Mouse (Mus musculus): ENCODE data around the gene Hoxc8. TPM values are rescaled to one million over a fixed set of nuclear protein-coding genes. Genes with fewer than 3 reads are reported as not detected.

Hoxc8 gene
- total RNA-seq, 2 experiments from 2014 or later, result 1.5 to 2.0 TPM

DNA sequence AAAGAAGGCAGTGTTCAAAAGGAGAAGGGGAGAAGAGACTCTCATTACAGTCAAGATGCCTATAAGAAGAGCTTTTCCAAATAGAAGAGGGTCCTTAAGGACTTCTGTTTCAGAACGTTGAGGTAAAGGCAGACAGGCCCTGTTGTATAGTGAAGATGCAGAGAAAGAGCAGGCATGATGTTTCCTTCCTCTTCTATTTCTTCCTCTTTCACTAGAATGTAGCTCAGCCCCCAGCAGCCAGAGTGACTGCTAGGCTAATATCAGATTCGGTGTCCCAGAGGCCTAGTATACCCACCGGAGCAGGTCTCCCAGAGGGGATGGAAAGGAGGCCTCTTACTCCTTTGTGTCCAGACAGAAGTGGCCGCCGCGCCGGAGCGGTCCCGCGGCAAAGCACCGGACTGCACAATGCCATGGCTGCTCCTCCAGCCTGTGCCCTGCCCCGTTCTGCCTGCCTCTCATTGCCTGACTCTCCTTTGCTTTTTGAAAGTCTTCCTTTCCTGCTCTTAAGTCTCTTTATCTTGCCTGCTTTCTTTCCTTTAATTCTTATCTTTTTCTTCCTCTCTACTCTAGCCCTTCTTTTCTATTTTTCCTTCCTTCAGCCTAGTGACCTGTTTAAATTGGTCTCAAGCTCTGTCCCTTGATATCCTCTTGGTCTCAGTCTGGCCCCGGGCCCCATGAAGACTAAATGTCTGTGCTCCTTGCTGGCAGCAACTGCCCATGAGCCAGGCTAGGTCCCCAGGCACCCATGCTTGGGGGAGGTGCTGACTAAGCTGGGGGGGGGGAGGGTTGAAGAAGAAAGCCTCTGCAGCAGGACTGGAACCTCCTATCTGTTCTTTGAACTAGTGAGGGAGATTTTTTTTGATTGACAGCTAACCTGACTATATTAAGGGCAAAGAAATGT is 11.5 kb upstream of the Hoxc8 start:
- no peak for DNase-seq
- intact Hi-C loops (cut with DNase I), result no loop called here

DNA sequence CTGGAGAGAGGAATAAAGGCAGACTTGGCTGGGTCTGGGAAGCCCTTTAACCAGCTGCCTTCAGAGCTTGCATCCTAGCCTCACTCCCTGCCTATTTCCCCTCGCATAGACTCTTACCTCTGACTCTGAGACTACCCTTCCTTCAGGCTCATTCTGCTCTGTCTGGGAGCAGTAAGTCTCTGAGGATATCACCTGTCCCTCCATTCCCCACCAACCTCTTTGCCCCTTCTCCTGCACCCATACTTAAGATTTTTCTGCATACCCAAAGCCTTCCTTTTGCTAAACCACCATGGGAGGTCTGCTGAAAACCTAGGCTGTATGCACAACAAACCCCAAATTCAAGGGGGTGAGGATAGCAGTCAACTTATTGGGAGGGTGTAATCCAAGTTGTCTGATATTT is 10.5 kb upstream of the Hoxc8 start:
- intact Hi-C loops (cut with DNase I), result no loop called here
- no peak for DNase-seq

DNA sequence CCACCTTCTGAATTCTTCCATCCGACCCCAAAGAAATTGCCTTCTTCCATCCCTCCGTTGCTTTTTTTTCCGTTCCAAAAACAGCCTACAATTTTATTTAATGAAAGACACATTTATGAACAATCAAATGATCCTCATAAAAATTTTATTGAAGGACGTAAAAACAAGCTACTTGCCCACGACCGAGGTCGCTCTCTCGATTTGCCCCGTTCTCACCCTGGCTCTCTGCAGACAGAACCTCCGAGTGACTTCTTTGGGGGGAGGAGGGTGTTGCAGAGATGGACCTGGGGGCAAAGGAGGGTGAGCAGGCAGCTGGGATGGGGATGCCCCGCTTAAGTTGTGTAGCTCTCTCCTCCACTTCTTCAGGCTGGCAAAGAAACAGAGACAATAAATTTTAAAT is 10.1 kb upstream of the Hoxc8 start:
- DNase-seq, result no peak
- intact Hi-C loops (cut with DNase I), result no loop called here

- intact Hi-C loops (cut with DNase I), result no loop called here
- no peak for DNase-seq
Measured at GRCm38 (mm10) chr15:102980912-102981311, 9.5 kb upstream of the Hoxc8 start.

DNA sequence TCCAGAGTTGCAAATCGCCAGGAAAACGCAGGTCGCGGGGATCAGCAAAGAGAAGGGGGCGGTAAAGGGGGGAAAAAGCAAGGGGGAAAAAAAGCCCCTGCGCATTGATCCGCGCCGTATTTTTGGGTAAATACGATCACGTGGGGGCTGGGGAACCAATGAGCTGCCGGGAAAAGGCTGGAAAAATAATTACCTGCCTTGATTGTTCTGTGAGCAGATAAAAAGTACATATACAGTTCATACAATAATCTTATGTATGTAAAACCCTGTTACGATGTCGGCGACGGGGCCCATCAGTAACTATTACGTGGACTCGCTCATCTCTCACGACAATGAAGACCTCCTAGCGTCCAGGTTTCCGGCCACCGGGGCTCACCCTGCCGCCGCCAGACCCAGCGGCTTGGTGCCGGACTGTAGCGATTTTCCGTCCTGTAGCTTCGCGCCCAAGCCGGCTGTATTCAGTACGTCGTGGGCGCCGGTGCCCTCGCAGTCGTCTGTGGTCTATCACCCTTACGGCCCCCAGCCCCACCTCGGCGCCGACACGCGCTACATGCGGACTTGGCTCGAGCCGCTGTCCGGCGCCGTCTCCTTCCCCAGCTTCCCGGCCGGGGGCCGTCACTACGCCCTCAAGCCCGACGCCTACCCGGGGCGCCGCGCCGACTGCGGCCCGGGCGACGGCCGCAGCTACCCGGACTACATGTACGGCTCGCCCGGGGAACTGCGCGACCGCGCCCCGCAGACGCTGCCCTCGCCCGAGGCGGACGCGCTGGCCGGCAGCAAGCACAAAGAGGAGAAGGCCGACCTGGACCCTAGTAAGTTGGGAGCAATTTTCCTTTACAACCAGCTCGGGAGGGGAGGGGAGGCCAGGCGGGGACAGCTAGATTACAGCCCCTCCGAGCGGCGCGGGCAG is 8.8 kb upstream of the Hoxc8 start:
- DNase-seq, result peak; percentile 61
- intact Hi-C loops (cut with DNase I), result no loop called here

DNA sequence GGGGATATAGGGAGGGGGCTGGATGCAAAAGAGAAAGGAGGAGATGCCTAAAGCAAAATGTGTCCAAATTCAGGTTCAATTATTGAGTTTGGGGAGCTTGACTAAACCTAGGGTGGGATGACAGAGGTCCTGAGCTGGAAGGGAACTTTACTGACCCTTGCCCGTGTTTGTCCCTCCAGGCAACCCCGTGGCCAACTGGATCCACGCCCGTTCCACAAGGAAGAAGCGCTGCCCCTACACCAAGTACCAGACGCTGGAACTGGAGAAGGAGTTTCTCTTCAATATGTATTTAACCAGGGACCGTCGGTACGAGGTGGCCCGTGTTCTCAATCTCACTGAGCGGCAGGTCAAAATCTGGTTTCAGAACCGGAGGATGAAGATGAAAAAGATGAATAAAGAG is 6.7 kb upstream of the Hoxc8 start:
- no peak for DNase-seq
- intact Hi-C loops (cut with DNase I), result no loop called here

DNA sequence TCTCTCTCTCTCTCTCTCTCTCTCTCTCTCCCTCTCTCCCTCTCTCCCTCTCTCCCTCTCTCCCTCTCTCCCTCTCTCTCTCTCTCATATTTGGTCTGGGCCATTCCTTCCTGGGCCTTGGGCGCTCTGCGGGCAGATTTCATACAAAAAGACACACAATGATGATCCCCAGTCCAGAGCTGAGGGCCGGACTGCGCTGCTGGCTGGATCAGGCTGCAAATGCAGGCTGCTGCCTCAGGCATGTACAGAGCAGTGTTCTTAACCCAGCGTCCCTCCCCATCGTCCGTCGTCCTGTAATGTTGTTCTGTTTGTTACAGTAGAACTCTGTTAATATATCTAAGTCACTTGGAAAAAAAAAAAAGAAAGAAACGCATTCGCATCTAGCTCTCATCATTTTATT is 5.9 kb upstream of the Hoxc8 start:
- DNase-seq, result no peak
- intact Hi-C loops (cut with DNase I), result no loop called here

GRCm38 (mm10) chr15:102984925-102985324 is 5.5 kb upstream of the Hoxc8 start:
- DNase-seq, result no peak
- intact Hi-C loops (cut with DNase I), result no loop called here

DNA sequence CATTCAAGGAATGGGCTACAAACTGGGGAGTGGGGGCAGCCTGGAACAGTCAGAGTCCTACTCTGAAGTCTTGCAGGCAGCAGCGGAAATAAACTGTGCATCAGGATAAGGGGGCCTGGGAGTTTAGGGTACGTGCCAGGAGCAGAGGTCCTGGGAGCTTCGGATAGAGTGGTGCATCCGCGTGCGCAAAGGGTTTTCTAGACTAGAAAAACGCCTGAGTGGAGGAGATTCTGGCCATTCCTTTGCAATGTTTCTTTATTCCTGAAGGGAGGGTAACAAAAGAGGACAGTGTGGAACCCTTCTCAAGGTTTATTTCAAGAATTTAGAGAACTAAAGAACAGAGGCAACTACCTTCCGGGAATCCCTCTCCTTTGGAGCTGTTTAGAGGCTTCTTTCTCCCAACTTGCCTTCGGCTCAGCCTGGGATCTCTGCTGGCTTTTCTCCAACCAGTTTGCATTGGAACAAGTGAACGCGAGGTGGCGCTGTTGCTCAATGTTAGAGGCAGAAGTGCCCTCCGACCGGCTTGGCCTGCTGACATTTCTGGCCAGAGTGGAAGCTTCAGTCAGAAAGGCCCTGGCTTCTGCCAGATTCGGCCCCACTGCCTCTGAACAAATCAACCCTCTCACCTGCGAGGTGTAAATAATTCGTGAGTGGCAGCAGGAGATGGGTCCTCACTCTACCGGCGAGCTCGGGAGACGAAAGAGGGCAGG is 3.1 kb upstream of the Hoxc8 start:
- peak; percentile 91 to 96 for DNase-seq
- intact Hi-C loops (cut with DNase I), result loop anchor here (2.0 kb wide), 2 partner anchors 136 to 186 kb away; no protein-coding TSS in a partner anchor

DNA sequence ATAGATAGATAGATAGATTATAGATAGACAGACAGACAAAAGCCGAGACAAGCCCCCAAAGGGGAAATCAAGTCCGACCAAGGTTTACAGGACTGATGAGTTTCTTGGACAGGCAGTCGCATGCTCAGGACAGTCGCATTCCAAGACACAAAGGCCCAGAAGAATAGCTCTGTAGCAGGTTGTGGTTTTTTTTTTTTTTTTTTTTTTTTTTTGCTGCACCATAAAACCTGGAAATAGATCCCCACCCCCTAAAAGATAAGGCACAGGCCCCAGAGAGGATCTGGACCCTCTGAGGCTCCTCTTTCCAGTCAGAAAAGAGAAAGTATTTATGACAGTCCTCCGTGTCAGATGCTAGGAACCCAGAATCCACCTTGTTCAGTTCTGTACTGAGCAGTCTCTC is 2.3 kb upstream of the Hoxc8 start:
- no peak for DNase-seq
- intact Hi-C loops (cut with DNase I), result no loop called here

DNA sequence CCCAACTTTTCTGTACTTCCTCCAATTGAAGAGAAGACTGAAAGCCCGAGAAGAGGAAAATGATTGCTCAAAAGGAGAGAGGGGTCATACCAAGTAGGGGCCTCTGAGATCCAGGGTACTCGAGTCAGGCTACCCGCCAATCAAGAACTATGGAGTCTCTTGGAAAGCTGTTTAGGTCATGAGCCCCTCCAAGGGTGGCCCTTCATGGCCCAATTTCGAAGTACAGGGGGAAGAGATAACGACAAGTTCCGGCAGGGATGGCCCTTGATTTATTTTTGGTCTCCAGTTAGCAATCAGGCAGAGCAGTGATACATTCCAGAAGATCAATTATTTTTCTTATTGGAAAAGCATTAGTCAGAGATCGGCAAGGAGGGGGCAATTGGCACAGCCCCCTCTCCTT is 1.4 kb downstream of the Hoxc8 start:
- no peak for DNase-seq
- intact Hi-C loops (cut with DNase I), result no loop called here

DNA sequence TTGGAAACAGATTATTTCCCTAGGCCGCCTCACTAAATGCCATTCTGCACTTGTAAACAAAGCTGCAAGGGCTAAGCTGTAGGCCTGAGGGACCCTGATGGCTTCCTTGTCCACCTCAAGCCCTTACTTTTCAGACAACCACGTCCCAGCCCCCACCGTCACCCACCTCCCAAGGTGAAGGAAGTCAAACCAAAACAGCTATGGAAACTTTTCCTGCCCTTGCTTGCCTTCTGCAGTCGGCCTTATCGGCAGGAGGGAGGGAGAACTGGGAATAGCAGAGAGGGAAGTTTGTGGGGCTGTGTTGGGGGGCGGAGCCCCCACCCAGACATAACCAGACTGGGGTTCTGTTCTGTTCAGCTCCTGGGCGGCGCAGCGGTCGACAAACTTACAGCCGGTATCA is 1.8 kb downstream of the Hoxc8 start:
- intact Hi-C loops (cut with DNase I), result no loop called here
- no peak for DNase-seq

DNA sequence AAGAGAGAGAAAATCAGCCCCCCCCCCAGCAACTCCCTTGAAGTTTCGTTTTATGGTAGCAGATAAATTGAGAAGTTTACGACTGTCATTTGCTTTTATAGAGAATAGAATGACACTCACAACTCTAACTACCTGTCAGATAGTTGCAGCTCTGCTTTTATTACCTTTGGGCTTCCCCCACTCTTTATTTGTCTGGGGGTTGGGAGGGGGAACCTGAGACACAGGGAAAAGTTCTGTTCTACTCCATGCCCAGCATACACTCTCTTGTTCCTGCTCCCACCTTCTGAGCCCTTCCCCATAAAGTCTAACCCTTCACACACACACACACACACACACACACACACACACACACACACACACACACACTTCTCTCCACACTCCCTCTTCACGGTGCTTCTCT is 2.5 kb downstream of the Hoxc8 start:
- intact Hi-C loops (cut with DNase I), result no loop called here

DNA sequence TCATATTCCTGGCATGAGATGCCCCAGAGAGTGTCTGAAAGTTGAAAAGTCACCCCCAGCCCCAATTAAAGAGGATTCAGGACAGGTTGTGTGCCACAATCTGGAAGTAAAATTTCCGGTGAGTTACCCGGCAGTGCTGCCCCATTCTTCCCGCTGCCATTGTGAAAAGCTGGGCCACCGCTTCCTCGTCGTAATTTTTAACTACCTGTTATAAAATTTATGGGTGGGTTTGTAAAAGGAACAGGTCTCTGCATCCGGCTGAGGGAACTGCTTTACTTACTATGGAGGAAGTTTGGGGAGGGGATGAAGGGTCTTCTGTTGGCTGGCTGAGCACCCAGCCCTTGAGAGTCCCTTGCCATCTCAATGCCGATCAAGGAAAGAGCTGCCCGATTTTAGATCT is 6.1 kb downstream of the Hoxc8 start:
- intact Hi-C loops (cut with DNase I), result no loop called here
- DNase-seq, result no peak

More for the DNA sequence above, 2.5 kb downstream of the Hoxc8 start:
- DNase-seq, result no peak

- DNase-seq, result no peak
- intact Hi-C loops (cut with DNase I), result no loop called here
Measured at GRCm38 (mm10) chr15:102997431-102997830, 7.0 kb downstream of the Hoxc8 start.

DNA sequence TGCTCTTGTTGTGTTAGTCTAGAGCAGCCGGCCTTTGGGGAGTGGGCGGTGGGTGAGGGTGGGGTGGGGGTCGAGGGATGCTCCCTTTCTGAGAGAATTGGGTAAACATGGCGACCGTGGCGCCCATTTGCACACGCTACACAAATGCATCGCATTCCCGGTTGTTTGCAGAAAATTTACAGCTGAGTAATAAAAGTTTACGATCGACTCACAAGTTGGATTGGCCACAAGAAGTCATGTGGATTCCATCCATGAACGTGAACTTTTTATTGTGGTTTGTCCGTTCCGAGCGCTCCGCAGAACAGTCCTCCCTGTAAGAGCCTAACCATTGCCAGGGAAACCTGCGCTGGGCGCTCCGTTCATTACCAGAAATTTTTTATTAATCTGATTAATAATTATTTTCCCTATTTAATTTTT is 7.5 kb downstream of the Hoxc8 start, which contains the start of gene Hoxc6:
TSS of gene Hoxc6 (plus strand) at position 319 of the 417 bp plus-strand sequence.
- intact Hi-C loops (cut with DNase I), result no loop called here
- no peak for DNase-seq

DNA sequence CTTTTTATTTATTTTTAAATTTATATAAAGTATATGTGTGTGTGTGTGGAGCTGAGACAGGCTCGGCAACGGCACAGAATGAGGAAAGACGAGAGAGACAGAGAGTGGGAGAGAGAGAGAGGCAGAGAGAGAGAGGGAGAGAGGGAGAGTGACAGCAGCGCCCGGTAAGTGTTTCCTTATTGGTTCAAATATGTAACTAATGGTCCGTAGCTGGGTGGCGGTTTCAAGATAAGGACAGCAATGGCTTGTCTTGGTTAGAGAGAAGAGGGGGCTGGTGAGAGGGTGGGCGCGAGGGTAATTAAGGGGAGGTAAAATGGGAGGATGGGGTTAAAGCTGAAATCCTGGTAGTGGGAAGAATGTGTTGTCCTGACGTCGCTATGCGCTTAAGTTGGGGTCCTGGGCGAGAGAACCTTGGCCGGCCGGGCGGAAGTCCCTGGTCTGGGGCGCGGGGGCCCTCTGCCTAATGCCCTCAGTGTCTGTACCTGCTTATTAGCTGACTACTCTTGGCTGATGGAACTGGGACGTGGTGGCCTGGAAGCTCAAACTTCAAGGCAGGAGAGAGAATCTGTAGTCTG is 8.3 kb downstream of the Hoxc8 start:
- intact Hi-C loops (cut with DNase I), result no loop called here
- DNase-seq, result no peak

DNA sequence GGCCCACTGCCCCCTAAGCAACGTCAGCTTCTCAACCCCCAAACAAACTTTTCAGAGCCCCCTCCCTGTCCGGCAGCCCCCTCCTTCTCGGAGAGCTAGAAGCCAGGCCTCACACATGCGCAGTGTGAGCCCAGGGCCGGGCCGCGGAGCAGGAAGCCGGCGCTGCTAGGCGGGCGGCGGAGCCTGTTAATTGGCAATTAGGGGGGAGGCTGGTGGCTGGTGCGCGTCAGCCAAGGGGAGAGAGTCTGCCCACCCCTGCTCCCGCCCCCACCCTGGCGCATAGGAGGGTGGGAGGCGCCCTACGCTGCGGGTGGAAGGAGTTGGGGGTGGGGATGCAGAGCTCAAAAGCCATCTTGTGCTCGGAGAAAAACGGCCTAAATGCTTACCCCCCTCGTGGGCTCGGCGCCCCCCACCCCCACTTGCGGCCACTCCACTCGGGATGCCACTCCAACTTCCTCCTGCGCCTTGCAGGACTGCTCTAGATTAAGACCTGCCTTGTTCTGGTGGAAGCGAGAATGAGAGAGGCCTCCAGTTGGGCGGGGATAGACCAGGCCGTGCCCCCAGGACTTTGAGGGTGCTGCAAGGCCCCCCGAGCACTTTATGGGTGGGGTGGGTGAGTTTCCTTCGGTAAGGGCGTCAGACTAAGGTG is 8.9 kb downstream of the Hoxc8 start:
- intact Hi-C loops (cut with DNase I), result no loop called here

DNA sequence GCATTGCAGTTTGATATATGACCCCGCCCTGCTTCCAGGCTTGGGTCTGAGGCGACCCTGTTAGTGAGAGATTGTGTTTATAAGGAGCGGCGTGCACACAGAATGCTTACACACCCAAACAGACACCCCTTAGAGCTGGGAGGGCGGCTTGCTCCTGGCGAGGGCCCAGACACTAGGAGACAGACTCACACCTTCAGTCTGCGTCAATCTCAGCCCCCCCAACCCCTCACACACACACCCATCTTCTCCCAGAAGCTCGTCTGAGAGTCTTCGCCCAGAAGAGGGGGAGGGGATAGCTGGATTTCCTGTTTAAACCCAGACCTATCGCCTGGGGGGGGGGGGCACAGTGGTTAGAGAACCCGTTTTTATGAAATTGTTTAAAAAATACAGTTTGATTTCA is 9.5 kb downstream of the Hoxc8 start:
- peak in 1 of 2 experiments; percentile 42 for DNase-seq
- intact Hi-C loops (cut with DNase I), result no loop called here

More for the DNA sequence above, 8.9 kb downstream of the Hoxc8 start:
- DNase-seq, result peak; percentile 84 to 86

- peak in 1 of 2 experiments; percentile 59 for DNase-seq
- intact Hi-C loops (cut with DNase I), result no loop called here
Measured at GRCm38 (mm10) chr15:103000501-103000901, 10.1 kb downstream of the Hoxc8 start.
